Mouse (Mus musculus) E14TG2a.4 (cell line): ENCODE measurements around the gene Dusp9.

Source experiments
- CTCF ChIP-seq: conservative IDR thresholded peaks from 2 replicates; pipeline ENCODE4 v1.5.1; 2014; ENCODE audit warnings: low read length
- NANOG ChIP-seq: IDR thresholded peaks from 2 replicates; pipeline ENCODE4 v1.6.1; 2014; ENCODE audit warnings: borderline replicate concordance, low read length, mixed read lengths
- POU5F1 ChIP-seq: IDR thresholded peaks from 2 replicates; pipeline ENCODE4 v1.6.1; 2014; ENCODE audit warnings: low read length, borderline replicate concordance

GRCm38 (mm10) chrX:73658391-73658790 is 19.2 kb downstream of the Dusp9 start:
- TF ChIP-seq CTCF (no peak), NANOG (no peak), POU5F1 (no peak)
